Mouse (Mus musculus) forebrain, embryonic 16.5 days (tissue): ENCODE results near the gene Gm49661. TPM values are rescaled to one million over a fixed set of nuclear protein-coding genes. Genes with fewer than 3 reads are reported as not detected.

Source experiments
- ATAC-seq: fragments of 200-750 bp; cut with Nextera tagmentation; 2 replicates; pipeline ENCODE4 v1.8.0; 2017; ENCODE audit warnings: mild to moderate bottlenecking, moderate library complexity
- H3K27ac ChIP-seq: fragments of 300-500 bp; sonication (generic); 2 replicates; pipeline ENCODE4 v1.5.1; 2014; ENCODE audit warnings: low read length, control low read depth
- H3K27me3 ChIP-seq: fragments of 300-500 bp; sonication (generic); replicated peaks from 2 replicates; pipeline ENCODE4 v1.6.1; 2014; ENCODE audit warnings: low read length; ENCODE audit not compliant: control insufficient read depth, insufficient read depth
- H3K36me3 ChIP-seq: fragments of 300-500 bp; sonication (generic); 2 replicates; pipeline ENCODE4 v1.6.1; 2014; ENCODE audit not compliant: control insufficient read depth, insufficient read depth
- H3K4me1 ChIP-seq: fragments of 300-500 bp; sonication (generic); replicated peaks from 2 replicates; pipeline ENCODE4 v1.6.1; 2014; ENCODE audit warnings: low read length; ENCODE audit not compliant: control insufficient read depth, insufficient read depth
- H3K4me2 ChIP-seq: fragments of 300-500 bp; sonication (generic); 2 replicates; pipeline ENCODE4 v1.6.1; 2014; ENCODE audit warnings: mild to moderate bottlenecking, low read length, control low read depth
- H3K4me3 ChIP-seq: fragments of 300-500 bp; sonication (generic); replicated peaks from 2 replicates; pipeline ENCODE4 v1.5.1; 2014; ENCODE audit warnings: mild to moderate bottlenecking, low read length, control low read depth
- H3K9ac ChIP-seq: fragments of 300-500 bp; sonication (generic); replicated peaks from 2 replicates; pipeline ENCODE4 v1.6.1; 2014; ENCODE audit warnings: low read depth, low read length, control low read depth
- H3K9me3 ChIP-seq: fragments of 300-500 bp; sonication (generic); 2 replicates; pipeline ENCODE4 v1.6.1; 2016; ENCODE audit warnings: low read length; ENCODE audit not compliant: control insufficient read depth
- WGBS: fragments of 180-500 bp; shearing (Covaris S2); extraction: QIAGEN DNeasy Blood & Tissue Kit; methylation state at CpG from one replicate; pipeline ENCODE4 v1.1.7; 2014; 5-methylcytosine and 5-hydroxymethylcytosine counted together
- polyA plus RNA-seq: library from polyadenylated mRNA; unstranded; fragments of >200 nt; fragmentation: Nextera tagmentation; extraction: Ambion mirVana; gene quantifications from 2 replicates; pipeline ENCODE4 v1.2.1, GENCODE M21; 2015

Gene Gm49661
- polyA plus RNA-seq, 1 experiment from 2014 or later = not detected

DNA sequence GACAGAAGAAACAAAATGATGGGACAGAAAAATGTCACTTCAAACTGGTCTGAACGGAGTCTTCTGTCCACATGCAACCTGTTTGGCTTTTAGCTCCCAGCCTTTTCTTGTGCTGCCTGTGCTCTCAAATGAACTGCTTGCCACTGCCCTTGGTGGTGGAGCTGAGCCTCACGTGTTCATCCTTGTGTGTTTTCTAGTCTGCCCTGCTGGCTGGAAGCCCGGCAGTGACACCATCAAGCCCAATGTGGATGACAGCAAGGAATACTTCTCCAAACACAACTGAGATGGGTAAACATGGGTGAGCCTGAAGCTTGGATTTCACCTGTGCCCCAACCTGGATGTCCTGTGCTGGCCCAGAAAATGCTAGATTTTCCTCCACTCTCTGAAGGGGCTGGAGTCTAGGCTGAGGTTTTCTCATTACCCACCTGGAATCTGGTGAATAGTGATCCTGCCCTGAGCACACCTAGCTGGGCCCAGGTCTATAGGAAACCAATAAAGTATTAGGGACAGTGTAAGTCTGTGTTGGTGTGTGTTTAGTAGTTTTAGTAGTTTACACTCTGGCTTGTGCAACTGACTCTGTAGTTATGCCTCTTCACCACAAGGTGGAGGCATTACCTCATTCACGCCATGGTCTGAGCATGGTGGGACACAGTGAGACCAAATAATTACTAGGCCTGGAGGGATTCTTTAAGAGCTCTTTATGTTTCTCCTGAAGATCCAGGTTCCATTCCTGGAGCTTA, 4.7 kb upstream of the Gm49661 start:
- H3K4me1 ChIP-seq = peaks cover 57% of the 10 kb centered on the region

DNA sequence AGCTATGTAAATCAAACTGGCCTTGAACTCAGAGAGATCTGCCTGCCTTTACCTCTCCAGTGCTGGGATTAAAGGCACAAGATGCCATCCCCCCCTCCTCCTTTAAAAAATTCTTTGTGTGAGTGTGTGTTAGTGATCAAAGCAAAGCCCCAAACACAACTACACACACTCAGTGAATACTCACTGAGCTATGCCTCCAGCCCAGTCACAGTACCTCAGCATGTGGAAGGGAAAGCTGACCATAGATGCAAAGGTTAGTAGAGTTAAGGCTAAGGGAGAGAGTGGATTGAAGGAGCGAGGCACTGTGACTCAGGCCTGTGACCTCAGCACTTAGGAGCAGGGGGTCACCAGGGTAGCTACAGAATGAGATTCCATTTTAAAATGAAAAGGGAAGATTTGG, 3.8 kb upstream of the Gm49661 start:
- peaks cover 13% of the 10 kb centered on the region for H3K27me3 ChIP-seq
- no peak overlapping the region for H3K9ac ChIP-seq
- H3K27ac ChIP-seq = no peak overlapping the region
- peaks cover 8% of the 10 kb centered on the region for H3K36me3 ChIP-seq
- no peaks in the 10 kb centered on the region for H3K9me3 ChIP-seq
- WGBS = 88% methylated on average over 1 of the region's 1 CpGs
- H3K4me3 ChIP-seq = no peak overlapping the region
- H3K4me2 ChIP-seq = no peak overlapping the region
- peaks cover 54% of the 10 kb centered on the region for H3K4me1 ChIP-seq
- ATAC-seq = no peak

More for the DNA sequence above, 4.7 kb upstream of the Gm49661 start:
- Histone ChIP-seq H3K36me3 (peaks cover 8% of the 10 kb centered on the region), H3K9ac (no peak overlapping the region), H3K4me2 (no peak overlapping the region), H3K4me3 (no peak overlapping the region), H3K27ac (no peak overlapping the region), H3K9me3 (no peaks in the 10 kb centered on the region), H3K27me3 (peaks cover 17% of the 10 kb centered on the region)
- ATAC-seq = peak; percentile 18; the same call in 1 of the 2 replicates
- WGBS = 56% methylated on average over 4 of the region's 4 CpGs

DNA sequence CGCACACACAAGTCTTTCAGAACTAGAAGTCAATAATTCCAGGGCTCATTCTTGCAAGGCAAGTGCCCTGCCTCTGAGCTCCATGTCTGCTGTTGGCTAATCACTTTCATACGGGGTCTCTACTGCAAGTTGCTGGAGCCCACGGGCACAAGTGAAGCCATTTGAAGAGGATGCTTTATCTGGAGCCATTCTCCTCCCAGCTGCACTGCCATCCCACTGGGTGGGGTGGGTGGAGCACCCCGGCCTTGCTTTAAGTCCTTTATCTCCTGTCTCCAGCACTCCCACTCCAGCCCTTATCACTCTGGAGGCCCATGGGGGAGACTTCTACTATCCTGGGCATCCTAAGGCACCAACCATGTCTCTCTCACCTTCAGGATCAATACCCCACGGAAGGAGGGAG, 1.7 kb upstream of the Gm49661 start:
- WGBS = 73% methylated on average over 5 of the region's 5 CpGs
- peak overlapping the region; percentile 3; the same call in 1 of the 2 replicates for H3K27ac ChIP-seq
- peaks cover 36% of the 10 kb centered on the region for H3K4me1 ChIP-seq
- H3K9ac ChIP-seq = peak overlapping the region; percentile 83
- no peak for ATAC-seq
- H3K4me2 ChIP-seq = peak overlapping the region; percentile 69
- H3K4me3 ChIP-seq = peak overlapping the region; percentile 66
- H3K9me3 ChIP-seq = no peaks in the 10 kb centered on the region
- no peaks in the 10 kb centered on the region for H3K27me3 ChIP-seq
- H3K36me3 ChIP-seq = peaks cover 8% of the 10 kb centered on the region

DNA sequence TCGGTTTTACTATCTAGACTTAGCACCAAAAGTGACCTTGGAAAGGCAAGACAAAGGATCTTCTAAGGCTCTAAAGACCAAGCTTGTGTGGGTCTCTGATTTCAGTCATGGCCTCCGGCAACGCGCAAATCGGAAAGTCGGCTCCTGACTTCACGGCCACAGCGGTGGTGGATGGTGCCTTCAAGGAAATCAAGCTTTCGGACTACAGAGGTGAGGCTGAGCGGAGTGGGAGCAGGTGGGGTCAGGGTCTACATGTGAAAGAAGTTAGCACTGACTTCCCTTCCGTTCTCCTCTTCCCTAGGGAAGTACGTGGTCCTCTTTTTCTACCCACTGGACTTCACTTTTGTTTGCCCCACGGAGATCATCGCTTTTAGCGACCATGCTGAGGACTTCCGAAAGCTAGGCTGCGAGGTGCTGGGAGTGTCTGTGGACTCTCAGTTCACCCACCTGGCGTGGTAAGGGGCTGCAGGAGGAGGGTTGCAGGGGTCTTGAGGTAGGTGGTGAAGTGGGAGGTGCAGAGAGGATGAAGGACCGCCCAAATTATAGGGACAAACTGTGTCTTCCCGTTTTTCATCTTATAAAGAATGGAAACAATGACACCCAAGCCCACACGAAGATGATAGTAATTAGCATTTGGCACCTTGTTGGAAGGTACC, 1.0 kb upstream of the Gm49661 start:
- peak overlapping the region; percentile 83 for H3K9ac ChIP-seq
- no peak for ATAC-seq
- peak overlapping the region; percentile 84 for H3K27ac ChIP-seq
- no peaks in the 10 kb centered on the region for H3K9me3 ChIP-seq
- H3K4me1 ChIP-seq = peaks cover 32% of the 10 kb centered on the region
- H3K27me3 ChIP-seq = no peaks in the 10 kb centered on the region
- H3K4me2 ChIP-seq = peak overlapping the region; percentile 69
- WGBS = 6% methylated on average over 21 of the region's 21 CpGs
- H3K4me3 ChIP-seq = peak overlapping the region; percentile 66
- H3K36me3 ChIP-seq = peaks cover 8% of the 10 kb centered on the region

DNA sequence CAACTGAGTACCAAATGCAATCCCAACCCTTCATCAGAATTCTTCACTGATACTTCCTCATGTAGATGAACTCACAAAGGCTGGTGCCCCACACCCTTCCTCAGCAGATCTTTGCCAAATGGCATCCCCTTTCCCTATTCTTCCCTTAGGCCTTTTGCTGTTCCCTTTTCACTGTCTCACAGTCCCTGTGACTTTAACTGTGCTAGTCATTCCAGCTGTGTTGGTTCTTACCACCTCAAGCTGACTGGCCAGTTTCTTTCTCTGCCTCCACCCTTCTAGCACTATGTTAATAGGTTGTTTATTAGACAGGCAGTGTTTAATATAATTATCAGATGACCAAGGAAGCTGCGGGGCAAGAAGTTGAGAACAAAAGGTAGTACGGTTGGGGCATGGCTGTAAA, 583 bp downstream of the Gm49661 start:
- H3K4me3 ChIP-seq = peak overlapping the region; percentile 66
- H3K27me3 ChIP-seq = no peaks in the 10 kb centered on the region
- H3K9ac ChIP-seq = peak overlapping the region; percentile 83
- H3K36me3 ChIP-seq = peaks cover 4% of the 10 kb centered on the region; the same call in 1 of the 2 replicates
- H3K4me2 ChIP-seq = peak overlapping the region; percentile 69
- 14% methylated on average over 2 of the region's 2 CpGs for WGBS
- peaks cover 34% of the 10 kb centered on the region for H3K4me1 ChIP-seq
- peak overlapping the region; percentile 84 for H3K27ac ChIP-seq
- ATAC-seq = no peak
- H3K9me3 ChIP-seq = no peaks in the 10 kb centered on the region

DNA sequence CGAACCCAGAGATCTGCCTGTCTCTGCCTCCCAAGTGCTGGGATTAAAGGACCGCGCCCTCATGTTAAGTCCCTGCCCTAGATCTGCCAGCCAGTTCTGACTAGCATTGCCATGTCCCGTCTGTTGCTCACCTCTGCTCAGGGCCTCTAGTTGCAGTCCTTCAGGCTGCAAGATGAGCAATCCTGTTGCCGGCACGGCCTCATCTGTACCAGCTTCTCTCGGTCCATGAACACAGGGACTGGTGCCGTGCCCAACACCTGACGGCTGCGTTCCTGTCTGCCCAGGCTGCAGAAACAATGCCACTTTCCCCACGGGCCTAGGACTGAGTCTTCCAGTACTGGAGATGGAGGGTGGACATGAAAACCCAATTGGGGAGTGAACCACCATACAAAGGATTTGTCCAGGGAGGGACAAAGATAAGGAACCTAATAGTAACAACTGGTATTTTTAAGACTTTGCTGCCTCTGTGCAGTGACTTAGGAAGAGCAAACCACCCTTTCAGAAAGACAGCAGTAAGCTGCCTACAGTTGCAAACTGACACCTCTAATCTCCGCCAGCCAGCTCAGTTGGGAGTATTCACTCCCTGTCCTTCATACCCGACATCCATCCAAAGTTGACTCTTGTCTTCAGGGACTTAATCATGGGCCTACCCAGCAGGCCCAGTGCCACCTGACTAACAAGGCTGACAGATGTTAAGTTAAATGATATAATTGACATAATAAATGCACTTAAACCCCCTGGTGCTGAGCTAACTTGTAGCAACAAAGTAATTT, 1.5 kb downstream of the Gm49661 start:
- H3K27ac ChIP-seq = no peak overlapping the region
- no peaks in the 10 kb centered on the region for H3K27me3 ChIP-seq
- WGBS = 82% methylated on average over 13 of the region's 13 CpGs
- H3K4me1 ChIP-seq = peaks cover 34% of the 10 kb centered on the region
- H3K4me2 ChIP-seq = no peak overlapping the region
- ATAC-seq = no peak
- H3K9me3 ChIP-seq = no peaks in the 10 kb centered on the region
- H3K9ac ChIP-seq = no peak overlapping the region
- H3K36me3 ChIP-seq = peaks cover 4% of the 10 kb centered on the region; the same call in 1 of the 2 replicates
- no peak overlapping the region for H3K4me3 ChIP-seq

DNA sequence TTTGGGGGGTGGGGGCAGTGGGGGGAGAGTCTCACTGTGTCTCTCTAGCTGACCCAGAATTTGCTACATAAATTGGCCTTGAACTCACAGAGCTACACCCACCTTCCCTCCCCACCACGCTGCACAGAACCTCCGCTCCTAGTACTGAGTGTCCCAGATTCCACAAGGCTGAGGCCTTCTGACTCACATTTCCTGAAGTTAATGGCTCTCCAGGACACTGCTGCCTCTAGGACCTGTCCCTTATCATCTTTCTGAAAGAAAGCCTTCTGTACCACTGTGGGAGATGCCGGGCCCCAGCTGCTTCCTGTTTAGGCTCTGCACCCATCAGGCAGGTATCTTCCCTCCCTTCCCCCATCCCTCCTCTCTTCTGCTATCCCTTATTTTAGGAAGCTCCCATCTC, 2.6 kb downstream of the Gm49661 start:
- H3K36me3 ChIP-seq = peaks cover under 1% of the 10 kb centered on the region; the same call in 1 of the 2 replicates
- H3K27ac ChIP-seq = no peak overlapping the region
- no peak overlapping the region for H3K4me3 ChIP-seq
- no peak overlapping the region for H3K9ac ChIP-seq
- 63% methylated on average over 3 of the region's 3 CpGs for WGBS
- no peaks in the 10 kb centered on the region for H3K9me3 ChIP-seq
- H3K27me3 ChIP-seq = no peaks in the 10 kb centered on the region
- peak; percentile 3 for ATAC-seq
- no peak overlapping the region for H3K4me2 ChIP-seq
- peaks cover 30% of the 10 kb centered on the region for H3K4me1 ChIP-seq

DNA sequence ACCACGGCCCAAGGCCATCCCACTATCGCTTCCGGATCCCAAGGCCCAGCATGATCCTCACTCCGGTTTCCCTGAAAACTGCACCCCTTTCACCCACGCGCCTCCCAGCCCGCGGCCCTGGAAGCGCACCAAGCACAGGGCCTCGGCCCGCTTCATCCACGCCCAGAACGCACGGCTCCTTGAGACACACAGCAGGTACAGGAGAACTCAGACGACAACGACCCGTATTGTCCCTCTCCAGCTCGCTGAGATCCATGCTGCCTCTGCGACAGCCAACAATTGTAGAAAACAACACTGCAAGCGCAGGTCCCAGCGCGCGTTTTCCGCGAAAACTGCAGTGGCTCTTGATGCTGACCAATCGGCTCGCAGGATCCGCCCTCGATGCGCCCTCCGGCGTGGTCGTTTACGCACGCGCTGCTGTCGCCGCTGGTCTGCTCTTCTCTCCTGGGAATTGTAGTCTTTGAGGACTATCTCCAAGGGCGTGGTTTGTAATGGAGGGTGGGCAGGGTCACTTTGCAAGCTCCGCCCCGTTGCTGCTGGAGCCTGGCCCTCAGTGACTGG, 3.4 kb downstream of the Gm49661 start:
- no peaks in the 10 kb centered on the region for H3K9me3 ChIP-seq
- peak overlapping the region; percentile 67 for H3K9ac ChIP-seq
- H3K27me3 ChIP-seq = no peaks in the 10 kb centered on the region
- ATAC-seq = peak; percentile 90
- H3K4me3 ChIP-seq = peak overlapping the region; percentile 73
- under 1% methylated on average over 41 of the region's 41 CpGs for WGBS
- peak overlapping the region; percentile 3; the same call in 1 of the 2 replicates for H3K27ac ChIP-seq
- H3K36me3 ChIP-seq = no peaks in the 10 kb centered on the region
- H3K4me2 ChIP-seq = peak overlapping the region; percentile 95
- peaks cover 22% of the 10 kb centered on the region for H3K4me1 ChIP-seq

DNA sequence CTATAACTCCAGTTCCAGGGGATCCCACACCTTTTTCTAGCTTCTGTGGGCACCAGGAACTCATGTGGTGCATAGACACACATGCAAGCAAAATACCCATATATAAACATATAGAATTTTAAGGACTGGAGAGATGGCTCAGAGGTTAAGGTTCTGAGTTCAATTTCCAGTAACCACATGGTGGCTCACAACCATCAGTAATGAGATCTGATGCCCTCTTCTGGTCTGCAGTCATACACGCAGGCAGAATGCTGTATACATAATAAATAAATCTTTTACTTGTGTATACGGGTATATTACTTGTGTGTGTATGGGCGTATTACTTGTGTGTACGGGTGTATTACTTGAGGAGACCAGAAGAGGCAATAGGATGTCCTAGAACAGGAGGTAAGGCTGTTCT, 5.3 kb downstream of the Gm49661 start:
- no peak overlapping the region for H3K4me2 ChIP-seq
- H3K4me1 ChIP-seq = peaks cover 17% of the 10 kb centered on the region
- H3K27me3 ChIP-seq = no peaks in the 10 kb centered on the region
- H3K36me3 ChIP-seq = no peaks in the 10 kb centered on the region
- H3K27ac ChIP-seq = no peak overlapping the region
- no peaks in the 10 kb centered on the region for H3K9me3 ChIP-seq
- H3K4me3 ChIP-seq = no peak overlapping the region
- no peak for ATAC-seq
- 88% methylated on average over 4 of the region's 4 CpGs for WGBS
- no peak overlapping the region for H3K9ac ChIP-seq
